Mouse (Mus musculus) left cerebral cortex, postnatal 36 days (tissue): ENCODE measurements around the gene Pam. TPM values are rescaled to one million over a fixed set of nuclear protein-coding genes. Genes with fewer than 3 reads are reported as not detected.
A peak's percentile ranks its signal among the peaks of the same experiment; 100 is the strongest.
"Not testable (repeated sequence)": the region's sequence is repeated elsewhere in the genome, so short reads cannot be mapped to it uniquely, and the experiment has no call there.

ENCODE experiments used
- DNase-seq, 2 experiments: peaks; one replicate each; pipeline ENCODE4 v3.0.0; 2021 to 2022; ENCODE audit warnings: low spot score in 2 of 2, mixed read lengths in 1 of 2
- intact Hi-C: fragments of 180-260 bp; cut with DNase I; formaldehyde crosslinking; loops from one replicate; pipeline ENCODE4 v1.15.1; 2025
- total RNA-seq, 2 experiments: library from RNA; stranded (reverse); gene quantifications; 2 replicates each; pipeline ENCODE4 v1.2.3; 2021

Gene Pam
- total RNA-seq, 2 experiments from 2014 or later, result 242 to 256 TPM

DNA sequence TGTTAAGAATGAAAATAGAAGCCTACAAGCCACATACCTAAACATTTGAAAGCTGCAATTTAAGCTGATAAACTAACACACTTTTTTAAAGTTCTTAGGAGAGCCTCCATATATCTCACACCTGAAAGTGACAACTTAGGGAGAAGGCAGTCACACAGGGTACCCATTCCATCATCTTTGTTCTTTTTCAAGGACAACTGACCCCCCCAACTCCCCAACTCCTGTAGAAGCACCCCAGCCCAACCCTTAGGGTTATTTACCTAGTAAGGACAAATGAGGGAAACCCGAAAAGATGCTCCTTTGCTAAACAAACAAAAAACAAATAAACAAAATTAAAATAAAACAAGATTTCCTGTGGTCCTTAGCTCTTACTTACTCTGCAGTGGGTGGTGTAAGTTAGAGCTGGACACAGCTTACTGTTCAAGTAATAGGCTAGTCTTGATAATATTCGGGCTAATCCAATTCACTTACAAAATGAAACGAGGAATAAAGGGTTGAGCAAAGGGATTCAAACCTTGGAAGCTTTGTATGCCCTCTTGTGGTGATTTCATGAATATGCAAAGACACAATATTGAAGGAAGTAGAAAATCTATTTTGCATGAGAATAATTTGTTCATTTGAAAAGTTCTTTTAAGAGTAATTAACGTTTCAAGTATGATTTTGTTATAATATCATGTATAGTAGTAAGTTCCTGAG lies 293.1 kb downstream of the Pam start:
- intact Hi-C loops, result loop anchor here (5.0 to 10.0 kb wide), 3 partner anchors 305 to 765 kb away; no protein-coding TSS in a partner anchor
- DNase-seq, result no peak

DNA sequence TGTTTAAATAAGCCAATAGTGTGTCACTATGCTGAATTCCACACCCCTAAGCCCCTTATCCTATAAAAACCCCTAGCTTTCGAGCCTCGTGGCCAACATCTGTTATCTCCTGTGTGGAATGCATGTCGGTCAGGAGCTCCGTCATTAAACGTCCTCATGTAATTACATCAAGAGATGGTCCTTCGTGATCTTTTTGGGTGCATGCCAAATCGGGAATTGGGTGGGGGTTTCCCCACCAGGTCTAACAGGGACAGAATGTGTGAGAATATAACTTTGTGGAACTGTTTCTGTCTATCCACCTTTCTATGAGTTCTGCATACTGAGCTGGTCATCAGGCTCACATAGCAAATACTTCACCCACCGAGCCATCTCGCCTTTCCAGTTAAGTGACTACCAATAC lies 299.5 kb downstream of the Pam start:
- intact Hi-C loops, result no loop called here
- no peak for DNase-seq

DNA sequence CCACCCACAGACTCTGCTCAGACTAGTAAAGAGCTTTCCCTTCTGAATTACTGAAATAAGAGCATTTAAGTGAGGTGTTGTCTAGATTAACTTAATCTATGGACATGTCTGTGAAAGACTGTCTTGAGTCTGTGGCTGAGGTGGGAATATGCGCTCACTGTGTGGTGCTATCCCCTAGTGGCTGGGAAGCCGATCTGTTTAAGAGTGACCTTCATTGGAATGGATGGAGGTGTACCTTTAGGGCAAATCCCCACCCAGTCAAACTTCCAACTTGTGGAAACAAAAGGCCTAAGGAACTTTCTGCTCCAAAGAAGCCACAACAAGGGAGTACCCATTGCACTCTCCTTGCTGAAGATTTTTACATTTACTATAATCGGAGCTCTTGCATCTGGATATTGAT lies 301.3 kb downstream of the Pam start:
- intact Hi-C loops, result no loop called here
- DNase-seq, result no peak

DNA sequence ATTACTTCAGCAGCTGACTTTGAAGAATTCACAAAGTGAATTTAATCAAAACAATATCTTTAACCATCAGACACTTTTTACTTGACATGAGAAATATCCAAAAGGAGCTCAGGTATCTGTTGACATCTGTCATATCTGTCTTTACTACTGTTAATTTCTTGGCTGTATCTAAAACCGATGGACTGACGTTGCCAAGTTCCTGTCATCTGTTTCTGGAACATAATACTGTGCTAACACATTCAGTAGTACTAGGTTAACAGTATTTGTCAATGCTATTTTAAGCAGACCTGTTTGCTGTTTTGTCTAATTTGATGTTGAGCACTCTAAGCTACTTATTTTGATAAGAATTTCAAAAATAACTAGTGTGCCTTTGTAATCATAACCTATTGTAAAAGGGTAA lies 307.0 kb downstream of the Pam start:
- intact Hi-C loops, result no loop called here
- no peak for DNase-seq

DNA sequence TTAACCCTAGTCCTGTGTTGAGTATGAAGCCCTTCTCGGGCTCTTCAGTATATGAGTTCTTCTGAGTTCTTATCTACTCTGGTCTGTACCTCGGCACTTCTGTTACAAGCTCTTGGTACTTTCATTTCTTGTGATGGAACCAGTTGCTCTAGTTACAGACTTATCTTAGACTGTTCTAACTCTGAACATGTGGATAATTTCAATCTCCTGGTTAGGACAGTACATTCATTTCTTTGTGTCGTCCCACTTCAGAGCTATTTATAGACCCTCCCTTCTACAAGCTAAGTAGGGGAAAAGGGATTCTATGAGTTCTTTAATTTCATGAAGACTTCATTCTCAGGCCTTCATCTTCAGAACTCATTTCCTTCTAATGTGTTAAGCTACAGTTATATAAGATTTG lies 307.8 kb downstream of the Pam start:
- DNase-seq, result no peak
- intact Hi-C loops, result no loop called here

DNA sequence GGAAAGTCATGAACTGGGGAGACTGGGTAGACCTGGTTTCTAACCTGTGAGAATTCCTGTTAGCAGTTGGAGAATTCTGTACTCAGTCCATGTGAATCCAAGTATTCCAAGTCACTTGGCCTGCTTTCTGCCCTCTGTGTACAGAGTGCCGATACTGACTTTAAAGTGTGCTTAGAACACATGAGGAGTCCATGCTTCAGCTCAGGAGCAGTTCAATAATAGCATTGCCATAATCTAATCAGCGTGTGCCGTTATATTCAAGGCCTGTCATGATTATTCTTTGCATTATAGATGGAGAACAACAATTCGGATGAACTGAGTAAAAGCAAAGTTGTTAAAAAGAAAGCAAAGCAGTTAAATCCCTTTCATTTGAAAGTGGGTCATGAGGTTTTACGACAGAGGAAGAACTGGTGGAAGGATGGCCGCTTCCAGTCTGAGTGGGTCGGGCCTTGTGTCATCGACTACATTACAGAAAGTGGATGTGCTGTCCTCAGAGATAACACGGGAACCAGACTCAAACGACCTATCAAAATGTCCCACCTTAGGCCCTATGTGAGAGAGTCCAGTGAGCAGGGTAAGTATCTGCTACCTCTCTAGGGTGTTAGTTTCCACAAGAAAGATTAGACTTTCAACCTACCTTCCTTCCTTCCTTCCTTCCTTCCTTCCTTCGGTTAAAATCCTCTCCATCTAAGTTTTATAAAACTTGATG lies 309.6 kb downstream of the Pam start:
- no peak for DNase-seq
- intact Hi-C loops, result no loop called here

DNA sequence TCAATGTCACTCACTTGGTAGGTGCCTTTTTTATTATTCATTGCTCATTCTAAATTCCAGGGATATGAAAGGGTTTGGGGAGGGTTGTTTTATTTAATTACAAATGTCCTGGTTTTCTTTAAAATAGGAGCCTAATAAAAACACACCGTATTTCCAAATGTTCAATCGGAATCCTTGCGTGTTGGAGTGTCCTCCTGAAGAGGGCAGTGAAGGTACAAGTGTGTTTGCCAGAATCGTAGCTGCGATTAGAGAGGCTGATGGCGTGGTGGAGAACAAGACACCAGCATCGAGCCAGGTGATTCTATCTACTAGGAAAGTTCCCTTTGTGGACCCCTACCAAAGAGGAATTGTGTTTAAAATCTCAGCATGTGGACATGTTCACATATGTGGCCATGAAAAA lies 310.5 kb downstream of the Pam start:
- no peak for DNase-seq
- intact Hi-C loops, result no loop called here

DNA sequence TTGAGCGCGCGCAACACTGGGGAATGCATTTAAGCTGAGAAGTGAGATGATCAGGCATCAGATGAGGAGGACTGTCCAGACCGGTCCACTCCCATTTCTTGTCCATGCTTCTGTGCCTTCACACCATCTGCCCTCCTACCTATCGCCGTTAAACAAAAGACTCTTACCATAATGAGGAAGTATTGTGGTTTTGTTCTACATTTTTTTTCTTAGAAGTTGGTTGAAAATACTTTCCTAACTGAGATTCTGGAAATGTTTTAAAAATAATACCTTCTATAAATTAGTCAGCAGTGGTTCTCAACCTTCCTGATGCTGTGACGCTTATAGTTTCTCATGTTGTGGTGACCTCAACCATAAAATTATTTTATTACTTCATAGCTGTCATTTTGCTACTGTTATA lies 313.8 kb downstream of the Pam start:
- intact Hi-C loops, result no loop called here

DNA sequence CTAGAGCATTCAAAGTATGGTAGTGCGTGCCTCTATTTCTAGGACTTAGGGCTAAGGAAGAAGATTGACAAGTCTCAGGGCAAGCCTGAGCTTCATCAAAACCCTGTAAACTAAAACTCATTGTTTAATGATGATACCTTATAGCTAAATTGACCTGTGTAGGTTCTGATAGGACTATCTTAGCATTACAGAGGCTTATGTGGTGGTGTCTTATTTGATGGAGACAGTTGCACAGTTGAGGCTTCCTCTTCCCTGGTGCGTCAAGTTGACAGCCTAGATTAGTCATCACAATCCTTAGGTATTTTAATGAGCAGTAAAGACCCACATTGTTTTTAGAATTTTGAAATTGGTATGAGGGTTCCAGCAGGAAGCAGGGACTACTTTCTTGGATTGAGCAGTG lies 321.5 kb downstream of the Pam start:
- intact Hi-C loops, result no loop called here
- no peak for DNase-seq

More for the DNA sequence above, 313.8 kb downstream of the Pam start:
- DNase-seq, result no peak

DNA sequence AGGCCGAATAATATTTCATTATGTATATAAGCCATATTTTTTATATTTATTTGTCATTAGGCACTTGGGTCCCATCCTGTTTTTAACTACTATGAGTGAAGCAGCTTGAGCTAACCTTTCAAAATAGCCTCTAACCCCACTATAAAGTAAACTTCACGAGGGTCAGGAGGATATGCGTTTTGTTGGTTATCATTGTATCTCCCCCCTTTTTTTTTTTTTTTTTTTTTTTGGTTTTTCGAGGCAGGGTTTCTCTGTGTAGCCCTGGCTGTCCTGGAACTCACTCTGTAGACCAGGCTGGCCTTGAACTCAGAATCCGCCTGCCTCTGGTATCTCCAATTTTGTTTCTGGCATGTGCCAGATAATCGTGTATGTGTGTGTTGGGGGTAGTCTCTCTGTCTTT lies 322.1 kb downstream of the Pam start:
- intact Hi-C loops, result no loop called here
- DNase-seq, result no peak

DNA sequence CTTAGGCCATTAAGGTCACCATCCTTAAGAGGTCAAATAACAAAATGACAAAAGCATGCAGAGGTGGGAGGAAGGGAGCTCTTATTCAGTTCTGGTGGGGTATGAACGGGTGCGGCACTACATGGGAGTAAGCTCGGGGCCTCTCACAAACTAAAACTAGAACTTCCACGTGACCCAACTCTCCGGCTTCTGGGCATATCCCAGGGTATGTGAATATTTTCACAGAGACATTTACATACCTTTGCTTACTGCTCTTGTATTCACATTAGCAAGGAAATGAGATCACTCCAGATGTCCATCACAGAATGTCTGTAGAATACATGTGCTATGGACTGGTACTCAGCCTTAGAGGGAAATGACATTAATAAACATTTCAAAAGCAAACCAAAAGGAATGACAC lies 323.7 kb downstream of the Pam start:
- DNase-seq, result no peak
- intact Hi-C loops, result no loop called here

DNA sequence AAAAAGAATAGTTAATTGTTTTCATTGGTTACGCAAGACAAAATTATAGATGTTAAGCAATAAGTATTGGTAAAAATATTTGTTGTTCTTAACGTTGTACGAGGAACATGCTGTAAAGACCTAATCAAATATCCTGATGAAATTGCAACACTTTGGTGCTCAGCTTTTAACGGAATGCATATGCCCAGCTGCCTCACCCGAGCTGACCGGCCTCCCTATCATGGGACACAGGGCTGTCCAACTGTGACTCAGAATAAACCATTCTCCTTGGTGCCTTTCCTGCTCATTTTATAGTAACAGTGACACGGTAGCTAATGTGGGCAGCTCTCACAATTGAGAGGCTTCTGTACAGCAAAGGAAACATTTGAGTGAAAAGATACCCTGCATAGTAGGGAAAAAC lies 324.3 kb downstream of the Pam start:
- intact Hi-C loops, result no loop called here
- DNase-seq, result no peak

DNA sequence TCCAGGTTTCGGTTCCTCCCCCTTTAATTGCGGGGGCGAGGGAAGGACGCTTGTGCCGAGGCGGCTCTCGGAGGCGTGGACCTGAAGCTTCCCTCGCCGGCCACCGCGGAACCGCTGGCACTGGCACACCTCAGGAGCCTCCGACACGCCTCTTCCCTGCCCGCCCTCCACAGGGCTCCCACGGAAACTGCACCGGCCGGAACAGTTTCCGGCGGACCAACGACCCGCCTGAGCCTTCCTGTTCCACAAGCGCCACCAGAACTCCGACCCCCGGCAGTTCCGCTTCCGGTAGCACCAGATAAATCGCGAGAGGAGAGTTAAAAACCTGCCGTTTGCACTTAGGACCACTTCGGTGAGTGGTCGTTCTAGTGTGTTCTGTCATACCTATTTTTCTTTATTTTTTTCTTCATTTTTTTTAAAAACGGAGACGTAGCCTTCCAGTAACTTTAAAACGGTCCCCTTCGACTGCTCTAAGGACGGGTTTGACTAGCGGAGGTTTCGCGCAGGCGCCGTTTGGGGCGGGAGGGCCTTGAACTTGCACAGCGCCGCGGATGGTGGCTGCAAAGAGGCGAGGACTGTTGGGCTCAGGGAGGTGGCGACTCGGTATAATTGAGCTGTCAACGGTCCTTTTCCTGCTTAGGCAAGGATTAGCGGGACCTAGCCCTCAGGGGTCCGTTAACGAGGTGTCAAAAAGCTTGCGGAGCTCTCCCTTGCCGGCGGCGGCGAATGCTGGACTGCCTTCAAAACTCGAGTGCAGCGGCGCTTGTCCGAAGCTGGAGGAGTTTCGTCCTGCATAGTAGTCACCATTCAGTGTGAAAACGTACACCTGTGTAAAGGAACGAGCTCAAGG lies 325.3 kb downstream of the Pam start, which contains the start of the genes Gin1 and Ppip5k2:
Gin1 (plus strand) TSS at position 269 of the 850 bp plus-strand sequence.
Ppip5k2 (minus strand) TSS at position 508 of the 850 bp plus-strand sequence.
- DNase-seq, result peak; percentile 93 to 95
- intact Hi-C loops, result no loop called here

DNA sequence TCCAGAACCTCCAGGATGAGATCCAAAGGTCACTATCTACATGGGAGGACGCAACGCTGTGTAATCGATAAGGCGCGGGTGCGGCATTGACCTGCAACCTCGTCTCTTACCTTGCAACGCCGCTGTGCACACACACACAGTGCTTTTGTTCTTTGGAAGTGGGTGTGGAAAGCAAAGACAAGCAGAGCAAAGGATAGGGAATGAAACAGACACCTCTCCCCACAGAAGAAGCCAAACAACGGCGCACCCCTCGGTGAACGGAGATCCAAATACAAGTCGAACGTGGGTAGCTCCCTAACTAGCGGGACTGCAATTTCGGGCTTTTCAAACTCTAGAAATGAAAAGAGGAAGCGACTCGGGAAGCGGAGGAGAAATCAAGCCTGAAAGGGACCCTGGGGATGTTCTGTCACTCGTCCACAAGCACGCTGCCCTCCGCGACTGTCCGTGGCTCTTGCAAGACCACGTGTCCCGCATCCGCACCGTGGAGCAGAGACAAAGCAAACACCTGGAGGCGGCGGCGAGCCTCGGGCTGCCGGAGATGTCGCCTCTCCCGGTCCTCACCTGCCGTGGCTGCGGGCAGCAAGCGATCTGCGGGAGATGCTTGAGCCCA lies 326.0 kb downstream of the Pam start:
- peak in 1 of 2 experiments; percentile 29 for DNase-seq
- intact Hi-C loops, result no loop called here

DNA sequence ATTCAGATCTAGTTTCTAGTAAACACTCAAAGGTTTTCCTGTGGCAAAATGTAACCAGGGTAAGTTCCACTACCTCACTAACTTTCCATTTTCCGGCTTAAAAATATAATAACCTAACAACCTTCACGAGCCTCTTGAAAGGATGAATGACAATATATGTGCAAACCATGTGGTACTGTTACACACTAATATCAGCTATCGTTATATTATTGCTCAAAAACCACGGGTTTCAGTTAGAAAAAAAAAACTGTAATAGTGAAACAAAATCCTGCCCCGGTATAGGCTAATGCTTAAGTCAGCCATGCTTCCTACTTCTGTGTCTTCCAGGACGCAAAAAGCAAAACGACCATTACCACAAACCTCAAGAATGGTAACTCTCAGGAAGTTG lies 326.5 kb downstream of the Pam start:
- intact Hi-C loops, result no loop called here
- DNase-seq, result no peak

DNA sequence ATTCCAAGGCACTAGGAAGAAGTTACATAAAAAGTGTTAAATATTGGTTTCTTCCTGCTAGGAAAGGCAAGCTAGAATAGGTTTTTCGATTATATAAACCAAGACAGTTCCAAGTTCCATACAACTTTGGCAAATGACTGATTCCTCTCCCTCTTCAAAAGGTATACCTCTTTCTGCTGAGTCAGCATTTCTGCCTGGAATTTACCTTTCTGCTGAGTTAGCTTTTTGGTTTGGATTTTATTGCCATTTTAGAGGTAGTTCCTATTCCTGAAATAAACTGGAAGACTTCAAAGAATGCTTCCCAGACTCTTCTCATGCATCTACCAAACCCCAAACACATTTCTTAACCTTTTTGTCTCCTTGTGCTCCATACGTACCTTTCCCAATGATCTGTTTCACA lies 327.4 kb downstream of the Pam start:
- DNase-seq, result no peak
- intact Hi-C loops, result no loop called here

DNA sequence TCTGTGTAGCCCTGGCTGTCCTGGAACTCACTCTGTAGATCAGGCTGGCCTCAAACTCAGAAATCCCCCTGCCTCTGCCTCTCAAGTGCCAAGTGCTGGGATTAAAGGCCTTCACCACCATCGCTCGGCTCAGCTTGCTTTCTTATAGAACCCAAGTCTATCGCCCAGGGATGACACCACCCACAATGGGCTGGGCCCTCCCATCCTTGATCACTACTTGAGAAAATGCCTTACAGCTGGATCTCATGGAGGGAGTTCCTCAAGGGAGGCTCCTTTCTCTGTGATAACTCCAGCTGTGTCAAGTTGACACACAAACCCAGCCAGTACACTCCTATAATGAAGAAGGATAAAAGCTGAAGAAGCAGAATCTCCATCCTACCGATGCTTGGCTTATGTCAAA lies 329.7 kb downstream of the Pam start:
- intact Hi-C loops, DNase-seq: not testable (repeated sequence)

DNA sequence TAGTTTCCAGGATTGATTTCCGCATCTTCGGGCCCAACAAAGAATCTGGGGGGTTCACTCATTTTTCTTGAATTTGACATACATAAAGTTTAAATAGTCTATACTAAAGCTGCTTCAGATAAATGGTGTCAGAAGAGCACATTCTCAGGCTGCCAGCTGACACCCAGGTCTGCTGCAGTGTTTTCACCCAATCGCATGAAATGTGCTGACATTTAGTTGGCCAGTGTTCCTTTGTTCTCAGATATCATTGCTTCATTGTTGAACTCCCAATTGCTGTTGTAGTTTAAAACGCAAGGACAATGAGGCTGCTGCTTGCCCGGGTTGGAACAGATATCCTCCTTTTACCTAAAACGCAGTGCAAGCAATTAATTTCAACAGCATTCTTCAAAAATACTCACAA lies 334.0 kb downstream of the Pam start:
- intact Hi-C loops, result no loop called here
- DNase-seq, result no peak

DNA sequence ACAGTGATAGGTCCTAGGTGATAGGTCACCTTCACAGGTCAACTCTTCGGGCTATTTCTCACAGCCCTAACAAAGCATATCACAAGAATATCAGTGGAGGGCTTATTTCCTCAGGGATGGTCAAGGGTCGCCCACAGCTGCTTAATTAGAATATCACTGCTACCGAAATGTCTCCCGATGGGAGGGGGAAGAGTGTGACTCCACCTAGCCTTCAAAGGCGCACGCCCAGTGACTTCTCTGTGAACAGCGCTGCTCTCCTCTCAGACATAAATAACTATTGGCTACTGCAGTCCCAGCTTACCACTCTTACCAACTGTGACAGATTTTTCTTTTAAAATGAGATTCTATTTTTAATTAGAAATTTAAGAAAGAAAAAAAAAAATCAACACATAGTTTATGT lies 334.8 kb downstream of the Pam start:
- DNase-seq, result no peak
- intact Hi-C loops, result no loop called here

DNA sequence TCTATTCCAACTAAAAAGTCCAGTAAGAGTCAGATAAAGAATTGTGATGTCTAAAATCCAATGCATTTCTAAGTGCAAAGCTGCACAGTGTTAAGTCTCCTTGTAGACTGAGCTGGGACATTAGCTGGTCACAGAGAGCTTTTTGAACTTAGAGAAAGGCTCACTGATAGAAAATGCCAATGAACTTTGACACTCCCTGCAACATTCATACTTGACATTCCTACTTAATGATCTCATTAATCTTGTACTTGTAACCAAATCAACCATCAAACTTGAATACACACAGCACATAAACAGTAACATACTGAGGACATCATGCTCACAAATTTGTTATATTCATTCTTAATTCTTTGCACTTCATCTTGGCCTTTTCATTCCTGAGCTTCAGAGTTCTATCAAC lies 335.6 kb downstream of the Pam start:
- DNase-seq, result no peak
- intact Hi-C loops, result no loop called here
